Mouse (Mus musculus): ENCODE results near the gene Aktip.

Gene Aktip

DNA sequence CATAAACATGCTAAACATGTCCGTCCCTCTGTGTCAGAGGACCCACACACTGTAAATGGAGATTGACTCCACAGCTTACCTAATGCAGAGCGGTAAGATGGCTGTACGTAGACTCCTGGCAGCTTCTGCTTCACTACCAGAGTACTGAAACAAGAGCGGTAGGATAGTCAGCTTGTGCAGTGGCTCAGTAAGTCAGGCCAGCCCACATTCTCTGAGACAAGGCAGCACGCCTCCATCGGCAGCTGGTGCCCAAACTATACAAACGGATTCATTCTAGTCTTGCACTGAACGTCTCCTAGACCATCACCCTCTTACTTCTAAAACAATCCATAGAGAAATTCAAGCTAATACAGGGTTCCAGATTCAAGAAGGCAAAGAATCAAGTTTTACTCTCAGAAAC lies 73.0 kb downstream of the Aktip start:
- in situ Hi-C loops (cut with MseI, MboI): no loop called here

GRCm38 (mm10) chr8:91124315-91124714 lies 75.5 kb downstream of the Aktip start:
- in situ Hi-C loops (cut with MseI, MboI): no loop called here

DNA sequence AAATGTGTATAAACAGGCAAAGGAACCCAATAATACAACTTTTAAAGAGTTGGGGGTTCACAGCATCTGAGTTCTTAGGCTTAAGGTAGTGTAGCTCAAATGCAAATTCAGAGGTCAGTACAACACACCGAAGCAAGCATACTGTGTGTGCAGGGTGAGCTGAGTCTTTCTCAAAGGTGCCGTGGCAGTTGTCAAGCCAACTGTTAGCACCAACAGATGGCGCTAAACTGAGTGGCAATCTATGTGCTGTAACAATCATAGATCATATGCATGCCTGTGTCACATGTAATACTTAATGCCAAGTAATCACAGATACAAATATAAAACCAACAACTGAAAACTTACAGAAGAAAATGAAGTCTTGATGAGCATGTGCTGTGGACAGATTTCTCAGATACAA lies 81.6 kb downstream of the Aktip start:
- in situ Hi-C loops (cut with MseI, MboI): no loop called here

DNA sequence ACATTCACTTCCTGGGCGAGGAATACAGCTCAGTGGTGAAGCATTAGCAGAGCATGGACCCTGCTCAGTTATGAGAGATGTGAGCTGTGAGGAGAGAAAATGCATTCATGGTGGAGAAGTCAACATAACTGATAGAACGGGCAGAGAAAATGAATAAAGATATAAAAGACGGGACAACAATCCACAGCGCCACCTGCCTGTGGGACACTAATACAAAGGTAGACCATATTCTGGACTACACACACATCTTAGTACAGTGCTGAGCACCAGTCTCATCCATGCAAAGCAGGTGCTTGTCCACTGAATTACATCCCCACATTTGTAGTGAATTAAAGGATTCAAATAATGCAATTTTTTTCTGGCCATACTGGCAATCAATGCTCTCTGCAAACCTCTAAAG lies 82.2 kb downstream of the Aktip start:
- in situ Hi-C loops (cut with MseI, MboI): no loop called here

GRCm38 (mm10) chr8:91114910-91115309 lies 84.9 kb downstream of the Aktip start:
- in situ Hi-C loops (cut with MseI, MboI): no loop called here

DNA sequence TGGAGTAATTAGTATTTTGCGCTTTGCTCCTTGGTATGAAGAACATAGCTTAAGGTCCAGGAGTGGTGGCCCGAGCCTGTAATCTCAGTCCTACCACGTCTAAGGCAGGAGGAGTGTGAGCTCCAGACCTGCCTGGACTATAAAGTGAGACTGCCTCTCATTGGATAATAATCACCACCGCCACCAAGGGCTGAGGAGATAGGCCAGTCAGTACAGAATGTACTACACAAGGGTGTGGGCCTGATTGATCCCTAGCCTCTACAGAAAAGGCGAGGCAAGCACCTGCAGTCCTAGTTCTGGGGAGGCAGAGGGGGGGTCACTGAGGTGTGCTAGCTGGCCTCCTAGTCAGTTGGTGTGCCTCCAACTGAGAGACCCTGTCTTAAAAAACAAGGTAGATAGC lies 85.3 kb downstream of the Aktip start:
- in situ Hi-C loops (cut with MseI, MboI): no loop called here

- in situ Hi-C loops (cut with MseI, MboI): no loop called here
Observed at GRCm38 (mm10) chr8:91111868-91112477, 87.8 kb downstream of the Aktip start.

GRCm38 (mm10) chr8:91106271-91106670 lies 93.5 kb downstream of the Aktip start:
- in situ Hi-C loops (cut with MseI, MboI): no loop called here

DNA sequence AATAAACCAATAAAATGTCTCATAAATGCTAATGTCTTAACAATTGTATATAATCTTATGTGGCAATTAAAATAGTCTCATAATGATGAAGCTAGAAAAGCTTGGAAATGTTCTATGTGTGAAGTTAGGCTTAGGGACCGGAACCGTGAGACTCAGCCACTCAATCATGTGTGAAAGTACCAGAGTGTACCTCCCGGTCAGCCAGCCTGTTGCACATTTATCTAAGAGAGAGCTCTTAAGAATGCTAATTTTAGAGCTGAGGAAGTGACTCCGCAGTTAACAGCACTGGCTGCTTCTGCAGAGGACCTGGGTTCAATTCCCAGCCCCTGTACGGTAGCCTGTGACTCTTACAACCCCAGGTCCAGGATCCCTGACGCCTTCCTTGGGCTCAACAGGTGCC lies 101.7 kb downstream of the Aktip start:
- in situ Hi-C loops (cut with MseI, MboI): no loop called here

GRCm38 (mm10) chr8:91094135-91094534 lies 105.6 kb downstream of the Aktip start:
- in situ Hi-C loops (cut with MseI, MboI): no loop called here

GRCm38 (mm10) chr8:91089601-91090000 lies 110.2 kb downstream of the Aktip start:
- in situ Hi-C loops (cut with MseI, MboI): no loop called here

GRCm38 (mm10) chr8:91088452-91088851 lies 111.3 kb downstream of the Aktip start:
- in situ Hi-C loops (cut with MseI, MboI): no loop called here

GRCm38 (mm10) chr8:91082428-91082827 lies 117.3 kb downstream of the Aktip start:
- in situ Hi-C loops (cut with MseI, MboI): no loop called here

- in situ Hi-C loops (cut with MseI, MboI): no loop called here
Observed at GRCm38 (mm10) chr8:91081911-91082310, 117.9 kb downstream of the Aktip start.

DNA sequence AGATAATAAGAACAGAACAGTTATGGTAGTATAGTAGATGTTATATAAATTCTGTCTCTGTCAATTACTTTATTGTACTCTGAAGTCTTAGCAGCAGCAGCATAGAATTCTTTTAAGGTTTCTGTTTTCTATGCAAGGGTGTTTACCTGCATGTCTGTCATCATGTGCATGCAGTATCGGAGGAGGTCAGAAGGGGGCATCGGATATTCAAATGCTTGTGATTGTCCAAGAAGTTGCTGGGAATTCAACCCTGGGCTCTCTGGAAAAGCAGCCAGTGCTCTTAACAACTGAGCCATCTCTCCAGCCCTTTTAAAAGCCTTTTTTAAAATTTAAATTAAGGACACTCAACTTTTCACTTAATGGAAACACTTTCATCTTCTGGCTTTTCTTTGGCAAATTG lies 120.1 kb downstream of the Aktip start:
- in situ Hi-C loops (cut with MseI, MboI): no loop called here

DNA sequence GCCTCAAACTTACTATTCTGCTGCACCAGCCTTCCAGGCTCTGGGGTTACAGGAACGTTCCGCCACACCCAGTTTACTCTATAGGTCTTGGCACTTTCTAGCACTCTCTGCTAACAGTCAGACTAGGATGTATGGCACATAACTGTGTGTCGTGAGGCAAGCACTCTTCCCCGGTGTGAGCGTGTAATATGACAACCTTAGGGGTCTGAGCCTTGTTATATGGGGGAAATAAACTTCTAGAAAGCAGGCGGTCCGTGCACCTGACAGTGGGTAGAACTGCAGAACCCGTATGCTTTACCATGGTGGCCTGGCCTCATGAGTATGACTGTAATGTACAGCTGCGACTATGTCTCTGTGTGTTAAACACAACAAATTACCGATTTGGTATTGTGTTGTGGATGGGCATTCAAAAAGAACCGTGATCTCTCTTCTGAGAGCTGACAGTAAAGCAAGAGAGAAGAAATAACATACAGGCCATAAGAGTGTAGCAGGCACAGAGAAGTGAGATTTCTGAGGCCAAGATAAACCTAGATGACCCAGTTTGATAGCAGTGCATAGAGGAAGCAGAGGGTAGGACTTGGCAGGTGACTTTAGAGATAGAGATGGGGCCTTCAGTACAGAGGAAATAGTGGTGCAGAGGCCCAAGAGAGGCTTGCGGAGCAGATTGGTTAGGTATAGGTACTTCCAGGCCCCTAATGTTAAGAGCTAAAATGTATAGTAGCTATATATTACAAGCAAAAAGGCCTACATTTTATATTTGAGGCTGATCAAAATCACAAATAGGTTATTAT lies 122.5 kb downstream of the Aktip start:
- in situ Hi-C loops (cut with MseI, MboI): no loop called here

- in situ Hi-C loops (cut with MseI, MboI): no loop called here
Observed at GRCm38 (mm10) chr8:91070275-91070859, 129.4 kb downstream of the Aktip start.

DNA sequence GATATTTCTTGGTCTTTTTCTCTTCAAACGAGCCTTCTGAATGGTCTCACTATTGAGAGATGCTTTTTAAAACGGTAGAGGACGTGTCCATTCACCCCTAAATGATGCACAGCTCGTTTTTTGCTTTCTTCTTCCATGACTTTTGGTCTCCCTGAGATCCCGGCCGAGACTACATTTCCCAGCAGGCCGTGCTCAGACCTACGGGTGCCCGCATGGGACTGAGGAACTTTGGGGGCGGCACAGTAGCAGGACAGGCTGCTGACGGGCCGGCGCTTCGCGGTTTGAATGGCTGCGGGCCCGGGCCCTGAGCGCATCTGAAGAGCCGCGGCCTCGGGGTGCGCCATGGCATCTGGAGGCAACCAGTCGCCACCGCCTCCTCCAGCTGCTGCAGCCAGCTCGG lies 129.9 kb downstream of the Aktip start, which contains the start of gene Rbl2:
Gene Rbl2, plus strand, starts transcription at position 224 of the 400 bp plus-strand sequence.
- in situ Hi-C loops (cut with MseI, MboI): no loop called here

GRCm38 (mm10) chr8:91069407-91069806 lies 130.4 kb downstream of the Aktip start:
- in situ Hi-C loops (cut with MseI, MboI): no loop called here

GRCm38 (mm10) chr8:91065179-91065578 lies 134.6 kb downstream of the Aktip start:
- in situ Hi-C loops (cut with MseI, MboI): no loop called here
